Mouse (Mus musculus): Measurements from ENCODE around the gene Sh3pxd2a. TPM values are rescaled to one million over a fixed set of nuclear protein-coding genes. Genes with fewer than 3 reads are reported as not detected.

Gene Sh3pxd2a
- polyA plus RNA-seq, 1 experiment from 2014 or later: 6.4 TPM

DNA sequence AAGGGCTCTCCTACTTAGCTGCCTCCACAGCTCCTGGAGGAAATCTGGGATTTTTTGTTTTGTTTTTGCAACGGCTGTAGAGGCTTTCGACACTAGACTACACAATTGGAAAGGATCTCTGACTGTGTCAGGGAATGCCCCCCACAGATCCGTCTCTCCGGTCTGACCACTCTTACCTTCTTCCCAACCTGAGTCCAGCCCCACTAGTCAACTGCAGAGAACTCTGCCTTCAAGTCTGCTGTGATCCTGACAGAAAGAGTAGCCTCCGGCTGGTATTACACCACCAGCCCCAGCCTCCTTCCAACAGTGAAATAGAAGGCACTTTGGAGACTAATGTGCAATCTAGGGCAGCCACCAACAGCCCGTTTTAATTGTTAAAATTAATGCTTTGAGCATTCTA lies 1.5 kb downstream of the Sh3pxd2a start:
- Histone ChIP-seq H3K4me2 (peak overlapping the region; percentile 87), H3K36me3 (no peaks in the 10 kb centered on the region; the same call in 1 of the 2 replicates), H3K27ac (no peak overlapping the region), H3K9me3 (replicated peaks) (no peaks in the 10 kb centered on the region), H3K4me1 (peaks cover 71% of the 10 kb centered on the region), H3K4me3 (replicated peaks) (peak overlapping the region; percentile 81), H3K9ac (peak overlapping the region; percentile 80; the same call in 1 of the 2 replicates), H3K27me3 (no peaks in the 10 kb centered on the region)
- no peak for ATAC-seq (replicated peaks; ENCODE audit: low FRiP score)
- 18% methylated on average over 6 of the region's 6 CpGs for WGBS

DNA sequence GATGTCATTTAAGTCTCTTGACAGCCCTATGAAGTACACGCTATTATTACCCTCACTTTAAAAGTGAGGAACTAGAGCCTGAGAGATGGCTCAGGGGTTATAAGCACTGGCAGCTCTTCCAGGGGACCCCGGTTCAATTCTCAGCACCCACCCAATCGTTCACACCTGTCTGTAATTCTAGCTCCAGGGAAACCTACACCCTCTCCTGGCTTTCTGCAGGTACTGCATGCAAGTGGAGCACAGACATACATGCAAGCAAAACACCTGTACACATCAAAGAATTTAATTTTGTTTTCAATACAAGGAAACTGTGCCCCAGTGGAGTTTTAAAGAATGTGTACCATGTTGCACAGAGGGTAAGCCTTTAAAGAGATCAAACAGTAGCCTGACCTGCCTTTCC lies 2.4 kb downstream of the Sh3pxd2a start:
- Histone ChIP-seq H3K36me3 (no peaks in the 10 kb centered on the region; the same call in 1 of the 2 replicates), H3K4me3 (replicated peaks) (peak overlapping the region; percentile 81; the same call in 1 of the 2 replicates), H3K9me3 (replicated peaks) (no peaks in the 10 kb centered on the region), H3K4me1 (peaks cover 79% of the 10 kb centered on the region), H3K27ac (peak overlapping the region; percentile 1; the same call in 1 of the 2 replicates), H3K27me3 (no peaks in the 10 kb centered on the region), H3K4me2 (peak overlapping the region; percentile 87; the same call in 1 of the 2 replicates), H3K9ac (no peak overlapping the region)
- ATAC-seq (replicated peaks; ENCODE audit: low FRiP score): no peak
- 89% methylated on average over 3 of the region's 3 CpGs for WGBS

GRCm38 (mm10) chr19:47461386-47461785 lies 2.8 kb downstream of the Sh3pxd2a start:
- peaks cover 83% of the 10 kb centered on the region for H3K4me1 ChIP-seq
- H3K9ac ChIP-seq: no peak overlapping the region
- no peaks in the 10 kb centered on the region for H3K9me3 ChIP-seq (replicated peaks)
- no peaks in the 10 kb centered on the region for H3K27me3 ChIP-seq
- no peak overlapping the region for H3K4me3 ChIP-seq (replicated peaks)
- WGBS: 76% methylated on average over 9 of the region's 9 CpGs
- no peaks in the 10 kb centered on the region; the same call in 1 of the 2 replicates for H3K36me3 ChIP-seq
- peak overlapping the region; percentile 22; the same call in 1 of the 2 replicates for H3K27ac ChIP-seq
- no peak overlapping the region for H3K4me2 ChIP-seq
- no peak for ATAC-seq (replicated peaks; ENCODE audit: low FRiP score)

- Histone ChIP-seq H3K27ac (peak overlapping the region; percentile 22; the same call in 1 of the 2 replicates), H3K9me3 (replicated peaks) (no peaks in the 10 kb centered on the region), H3K27me3 (no peaks in the 10 kb centered on the region), H3K4me2 (no peak overlapping the region), H3K4me3 (replicated peaks) (no peak overlapping the region), H3K36me3 (no peaks in the 10 kb centered on the region; the same call in 1 of the 2 replicates), H3K9ac (no peak overlapping the region), H3K4me1 (peaks cover 84% of the 10 kb centered on the region)
- ATAC-seq (replicated peaks; ENCODE audit: low FRiP score): no peak
- 59% methylated on average over 19 of the region's 19 CpGs for WGBS
Measured at GRCm38 (mm10) chr19:47460120-47460960, 3.9 kb downstream of the Sh3pxd2a start.

GRCm38 (mm10) chr19:47459214-47459613 lies 5.0 kb downstream of the Sh3pxd2a start:
- Histone ChIP-seq H3K4me3 (replicated peaks) (no peak overlapping the region), H3K27me3 (no peaks in the 10 kb centered on the region), H3K36me3 (no peaks in the 10 kb centered on the region; the same call in 1 of the 2 replicates), H3K9ac (no peak overlapping the region), H3K4me2 (no peak overlapping the region), H3K27ac (no peak overlapping the region), H3K9me3 (replicated peaks) (no peaks in the 10 kb centered on the region), H3K4me1 (peaks cover 80% of the 10 kb centered on the region)
- WGBS: 87% methylated on average over 5 of the region's 5 CpGs
- ATAC-seq (replicated peaks; ENCODE audit: low FRiP score): no peak

DNA sequence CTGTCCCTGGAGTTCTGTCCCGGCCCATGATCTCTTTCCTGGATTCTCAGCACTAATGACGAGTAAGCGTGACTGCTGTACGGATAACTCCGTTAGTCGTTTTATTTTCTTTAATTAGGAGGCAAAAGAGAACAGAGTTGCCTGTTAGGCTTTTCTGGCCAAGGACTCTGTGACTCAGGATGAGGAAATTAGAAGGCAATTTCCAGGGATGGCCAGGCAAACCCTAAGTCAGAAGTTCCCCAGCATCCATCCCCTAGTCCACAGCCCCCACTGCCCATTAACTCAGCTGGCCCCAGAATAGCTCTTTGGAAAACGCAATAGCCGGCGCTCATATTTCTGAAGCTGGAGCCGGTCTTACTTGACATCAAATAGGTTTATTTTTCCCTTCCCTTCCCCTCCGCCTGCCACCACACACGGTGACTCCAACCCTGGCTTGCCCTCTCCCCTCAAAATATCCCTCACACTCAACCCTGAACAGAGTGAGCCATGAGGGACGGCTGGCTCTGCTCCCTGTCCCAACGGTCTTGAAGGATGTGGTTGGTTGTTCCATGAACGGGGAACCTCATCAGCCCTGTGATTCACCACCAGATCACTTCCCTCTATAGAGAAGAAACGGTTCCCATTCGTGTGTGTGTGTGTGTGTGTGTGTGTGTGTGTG lies 5.6 kb downstream of the Sh3pxd2a start:
- Histone ChIP-seq H3K4me3 (replicated peaks) (no peak overlapping the region), H3K4me1 (peaks cover 83% of the 10 kb centered on the region), H3K27ac (peak overlapping the region; percentile 51; the same call in 1 of the 2 replicates), H3K9me3 (replicated peaks) (no peaks in the 10 kb centered on the region), H3K9ac (no peak overlapping the region), H3K4me2 (no peak overlapping the region), H3K36me3 (no peaks in the 10 kb centered on the region; the same call in 1 of the 2 replicates), H3K27me3 (no peaks in the 10 kb centered on the region)
- no peak for ATAC-seq (replicated peaks; ENCODE audit: low FRiP score)
- 31% methylated on average over 17 of the region's 17 CpGs for WGBS

DNA sequence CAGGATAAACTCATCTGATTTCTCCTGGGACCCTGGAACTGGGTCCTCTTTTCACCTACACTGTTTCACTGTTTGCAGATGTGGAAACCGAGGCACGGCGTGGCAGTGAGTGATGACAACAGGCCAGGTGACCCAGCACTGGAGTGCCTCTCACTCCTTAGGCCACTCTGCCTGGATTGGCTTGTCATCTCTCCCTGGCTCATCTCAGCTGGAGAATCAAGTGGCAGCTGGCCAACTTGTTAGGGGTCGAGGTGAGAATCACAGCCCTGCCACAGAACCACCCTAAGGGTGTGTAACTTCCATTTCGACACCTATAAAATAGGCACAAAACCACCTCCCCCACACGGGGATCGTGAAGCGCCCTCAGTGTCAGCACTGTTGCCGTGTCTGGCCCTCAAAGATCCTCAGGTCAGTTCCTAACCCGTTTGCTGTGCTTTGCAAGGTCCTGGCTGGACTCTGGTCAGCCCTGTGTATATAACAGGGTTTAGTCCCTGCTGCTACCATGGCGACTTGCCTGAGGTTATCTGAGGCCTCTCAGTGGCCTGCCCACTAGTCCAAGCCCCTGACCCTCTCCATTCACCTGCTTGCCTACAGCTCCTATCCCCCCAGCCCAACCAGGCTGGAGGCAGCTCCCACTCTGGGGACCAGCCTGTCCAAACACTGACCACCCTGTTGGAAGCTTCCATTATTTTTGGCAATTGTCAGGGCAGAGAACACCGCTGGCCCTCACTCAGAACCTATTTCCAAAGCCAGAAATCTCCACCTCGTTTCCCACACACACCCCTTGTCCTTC lies 6.3 kb downstream of the Sh3pxd2a start:
- ATAC-seq (replicated peaks; ENCODE audit: low FRiP score): no peak; the same call in 1 of the 2 replicates

DNA sequence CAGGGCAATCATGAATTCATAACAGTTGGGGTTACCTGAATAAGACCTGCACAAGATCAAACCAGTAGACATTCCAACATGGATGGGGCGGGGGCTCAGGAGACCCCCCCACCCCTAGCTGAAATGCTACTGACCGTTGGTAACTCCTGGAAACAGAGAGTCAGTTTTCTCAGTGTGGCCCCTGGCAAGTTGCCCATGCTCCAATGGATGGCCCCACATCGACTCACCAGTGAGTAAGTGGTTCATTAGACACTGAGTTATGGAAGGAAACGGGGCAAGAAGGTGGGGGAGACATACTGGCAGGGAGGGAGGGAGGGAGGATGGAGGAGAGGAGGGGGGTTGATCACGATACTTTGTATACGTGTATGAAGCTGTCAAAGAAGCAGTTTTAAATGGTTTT lies 8.2 kb downstream of the Sh3pxd2a start:
- H3K27me3 ChIP-seq: no peaks in the 10 kb centered on the region
- H3K27ac ChIP-seq: no peak overlapping the region
- H3K9me3 ChIP-seq (replicated peaks): no peaks in the 10 kb centered on the region
- peaks cover 80% of the 10 kb centered on the region for H3K4me1 ChIP-seq
- no peak overlapping the region for H3K4me3 ChIP-seq (replicated peaks)
- no peak overlapping the region for H3K9ac ChIP-seq
- 41% methylated on average over 6 of the region's 6 CpGs for WGBS
- H3K36me3 ChIP-seq: no peaks in the 10 kb centered on the region; the same call in 1 of the 2 replicates
- H3K4me2 ChIP-seq: no peak overlapping the region
- ATAC-seq (replicated peaks; ENCODE audit: low FRiP score): no peak

More for the DNA sequence above, 6.3 kb downstream of the Sh3pxd2a start:
- H3K4me3 ChIP-seq (replicated peaks): no peak overlapping the region
- WGBS: 41% methylated on average over 13 of the region's 13 CpGs
- H3K36me3 ChIP-seq: no peaks in the 10 kb centered on the region; the same call in 1 of the 2 replicates
- no peak overlapping the region for H3K9ac ChIP-seq
- 0 out of 2 replicates have a peak overlapping the region, but pooled peaks have one; percentile 7 for H3K4me2 ChIP-seq
- no peaks in the 10 kb centered on the region for H3K9me3 ChIP-seq (replicated peaks)
- H3K4me1 ChIP-seq: peaks cover 81% of the 10 kb centered on the region
- no peaks in the 10 kb centered on the region for H3K27me3 ChIP-seq
- peak overlapping the region; percentile 51; the same call in 1 of the 2 replicates for H3K27ac ChIP-seq

GRCm38 (mm10) chr19:47455001-47455755 lies 9.0 kb downstream of the Sh3pxd2a start:
- H3K4me3 ChIP-seq (replicated peaks): no peak overlapping the region
- no peak overlapping the region for H3K9ac ChIP-seq
- 0 out of 2 replicates have a peak overlapping the region, but pooled peaks have one; percentile 1 for H3K27ac ChIP-seq
- WGBS: 79% methylated on average over 15 of the region's 15 CpGs
- no peaks in the 10 kb centered on the region for H3K27me3 ChIP-seq
- H3K4me2 ChIP-seq: no peak overlapping the region
- peaks cover 80% of the 10 kb centered on the region for H3K4me1 ChIP-seq
- ATAC-seq (replicated peaks; ENCODE audit: low FRiP score): no peak
- H3K36me3 ChIP-seq: no peaks in the 10 kb centered on the region
- no peaks in the 10 kb centered on the region for H3K9me3 ChIP-seq (replicated peaks)

DNA sequence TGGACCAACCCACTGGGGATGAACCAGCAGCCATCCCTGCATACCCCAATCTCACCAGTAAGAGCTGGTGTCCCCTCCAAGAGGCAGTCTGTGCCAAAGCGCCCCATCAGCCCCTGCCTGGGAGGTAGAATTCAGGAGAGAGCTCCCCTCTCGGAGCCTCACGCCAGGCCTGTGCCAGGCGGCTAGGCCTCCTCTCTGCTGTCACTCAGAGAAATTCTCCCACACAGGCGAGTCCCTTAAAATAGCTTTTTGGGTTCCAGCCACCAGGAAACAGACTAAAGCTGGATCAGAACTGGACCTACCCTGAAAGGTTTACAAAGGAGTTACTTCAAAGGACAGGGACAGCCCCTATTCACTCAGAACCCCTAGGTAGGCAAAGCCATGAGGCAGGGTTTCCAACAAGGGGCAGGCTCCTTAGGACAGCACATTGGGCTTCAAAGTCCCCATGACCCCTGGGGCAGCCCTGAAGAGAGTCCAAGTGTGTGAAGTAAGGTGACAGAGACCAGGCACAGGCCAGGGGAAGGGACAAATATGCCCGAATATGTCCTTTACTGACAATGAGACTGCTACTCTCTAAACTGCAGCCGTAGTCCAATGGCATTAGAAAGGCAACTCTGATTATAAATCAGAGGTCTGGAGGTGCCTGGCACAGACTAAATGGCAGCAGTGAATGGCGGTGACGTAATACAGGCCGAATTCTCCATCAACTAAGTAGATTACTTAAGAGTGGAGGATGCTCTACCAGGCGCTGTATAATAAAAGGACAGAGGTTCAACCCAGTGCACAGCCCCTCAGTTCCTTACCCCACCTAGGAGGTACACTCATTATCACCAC lies 9.8 kb downstream of the Sh3pxd2a start:
- Histone ChIP-seq H3K9ac (no peak overlapping the region), H3K9me3 (replicated peaks) (no peaks in the 10 kb centered on the region), H3K36me3 (no peaks in the 10 kb centered on the region), H3K4me1 (peaks cover 79% of the 10 kb centered on the region), H3K27ac (0 out of 2 replicates have a peak overlapping the region, but pooled peaks have one; percentile 1), H3K4me2 (no peak overlapping the region), H3K4me3 (replicated peaks) (no peak overlapping the region), H3K27me3 (no peaks in the 10 kb centered on the region)
- ATAC-seq (replicated peaks; ENCODE audit: low FRiP score): no peak
- 74% methylated on average over 11 of the region's 11 CpGs for WGBS

All from kidney, embryonic 15.5 days (tissue).